Mouse (Mus musculus): ENCODE results near the gene Dlx6. TPM values are rescaled to one million over a fixed set of nuclear protein-coding genes. Genes with fewer than 3 reads are reported as not detected.

The Dlx6 gene
- total and polyA plus RNA-seq, 2 experiments, result not detected

DNA sequence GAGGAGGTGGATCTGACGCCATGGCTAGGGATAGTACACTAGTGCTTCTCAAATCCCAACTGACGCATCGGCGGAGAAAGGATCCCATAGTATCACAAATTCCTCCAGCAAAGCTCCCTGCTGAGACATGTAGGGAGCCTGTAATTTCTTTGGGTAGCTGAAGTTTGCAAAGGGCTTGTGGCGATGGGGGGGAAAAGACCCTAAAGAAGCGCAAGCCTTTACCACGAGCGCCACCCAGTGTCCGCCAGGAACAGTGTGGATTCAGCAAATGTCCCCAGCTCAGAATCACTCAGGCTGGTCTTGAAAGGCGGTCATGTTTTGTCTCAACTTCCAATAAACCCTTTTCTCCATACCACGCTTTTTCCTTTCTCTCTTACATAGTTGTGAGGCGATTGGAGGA is 21.8 kb downstream of the Dlx6 start:
- 16% methylated on average over 12 of the region's 12 CpGs for WGBS
- no peak for DNase-seq (ENCODE audit: extremely low read depth, low read depth, low spot score)
- Histone ChIP-seq H3K27me3 (ENCODE audit: control insufficient read depth, insufficient read depth, low read length) (peaks cover 18% of the 10 kb centered on the region), H3K79me2 (ENCODE audit: control insufficient read depth, insufficient read depth, low read length) (no peaks in the 10 kb centered on the region), H3K4me1 (ENCODE audit: control insufficient read depth, insufficient read depth, low read length) (peaks cover 2% of the 10 kb centered on the region; the same call in 1 of the 2 replicates), H3K27ac (replicated peaks; ENCODE audit: insufficient read depth, low read depth, low read length) (no peak overlapping the region), H3K4me3 (ENCODE audit: insufficient read depth, low read depth, low read length) (no peak overlapping the region), H3K9ac (ENCODE audit: low read depth, low read length) (no peak overlapping the region), H3K36me3 (ENCODE audit: control insufficient read depth, insufficient read depth, low read length) (no peaks in the 10 kb centered on the region)
- TF ChIP-seq CTCF (IDR thresholded peaks at IDR 0.05; ENCODE audit: low read depth, low read length) (peak; percentile 88), POLR2A (IDR thresholded peaks at IDR 0.05; ENCODE audit: extremely low read depth, insufficient read depth, low read length) (no peak)

GRCm38 (mm10) chr6:6886225-6886624 is 23.1 kb downstream of the Dlx6 start:
- Histone ChIP-seq H3K27me3 (ENCODE audit: control insufficient read depth, insufficient read depth, low read length) (peaks cover 7% of the 10 kb centered on the region), H3K4me3 (ENCODE audit: insufficient read depth, low read depth, low read length) (no peak overlapping the region), H3K79me2 (ENCODE audit: control insufficient read depth, insufficient read depth, low read length) (no peaks in the 10 kb centered on the region), H3K9ac (ENCODE audit: low read depth, low read length) (no peak overlapping the region), H3K36me3 (ENCODE audit: control insufficient read depth, insufficient read depth, low read length) (no peaks in the 10 kb centered on the region), H3K27ac (replicated peaks; ENCODE audit: insufficient read depth, low read depth, low read length) (no peak overlapping the region), H3K4me1 (ENCODE audit: control insufficient read depth, insufficient read depth, low read length) (no peaks in the 10 kb centered on the region)
- TF ChIP-seq CTCF (IDR thresholded peaks at IDR 0.05; ENCODE audit: low read depth, low read length) (no peak), POLR2A (IDR thresholded peaks at IDR 0.05; ENCODE audit: extremely low read depth, insufficient read depth, low read length) (no peak)
- WGBS, result 51% methylated on average over 3 of the region's 3 CpGs
- peak; percentile 40 for DNase-seq (ENCODE audit: extremely low read depth, low read depth, low spot score)

GRCm38 (mm10) chr6:6890047-6890446 is 26.9 kb downstream of the Dlx6 start:
- DNase-seq (ENCODE audit: extremely low read depth, low read depth, low spot score), result no peak
- no peak for TF ChIP-seq CTCF (IDR thresholded peaks at IDR 0.05; ENCODE audit: low read depth, low read length)
- no peak for TF ChIP-seq POLR2A (IDR thresholded peaks at IDR 0.05; ENCODE audit: extremely low read depth, insufficient read depth, low read length)
- WGBS, result 57% methylated on average over 6 of the region's 6 CpGs
- Histone ChIP-seq H3K9ac (ENCODE audit: low read depth, low read length) (no peak overlapping the region), H3K4me3 (ENCODE audit: insufficient read depth, low read depth, low read length) (no peak overlapping the region), H3K79me2 (ENCODE audit: control insufficient read depth, insufficient read depth, low read length) (no peaks in the 10 kb centered on the region), H3K4me1 (ENCODE audit: control insufficient read depth, insufficient read depth, low read length) (no peaks in the 10 kb centered on the region), H3K27ac (replicated peaks; ENCODE audit: insufficient read depth, low read depth, low read length) (no peak overlapping the region), H3K36me3 (ENCODE audit: control insufficient read depth, insufficient read depth, low read length) (no peaks in the 10 kb centered on the region), H3K27me3 (ENCODE audit: control insufficient read depth, insufficient read depth, low read length) (no peaks in the 10 kb centered on the region)

DNA sequence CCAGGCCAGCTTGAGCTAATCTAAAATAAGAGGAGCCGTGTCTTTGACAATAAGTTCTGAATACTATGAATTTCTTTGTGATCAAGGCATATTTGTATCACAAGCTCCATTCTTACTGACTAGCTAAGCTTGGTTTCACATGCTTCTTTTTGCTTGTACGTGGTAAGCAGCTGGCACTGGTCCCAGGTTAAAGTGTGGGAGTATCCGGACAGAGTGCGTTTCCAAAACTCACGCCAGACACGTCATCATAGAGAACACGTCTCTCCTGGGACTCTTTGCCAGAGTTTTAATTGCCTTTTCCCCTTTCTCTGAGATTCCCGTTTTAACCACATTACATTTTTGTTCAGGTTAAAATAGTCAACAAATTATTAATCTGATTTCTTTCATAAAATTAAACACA is 46.5 kb downstream of the Dlx6 start:
- TF ChIP-seq POLR2A (IDR thresholded peaks at IDR 0.05; ENCODE audit: extremely low read depth, insufficient read depth, low read length) (no peak), CTCF (IDR thresholded peaks at IDR 0.05; ENCODE audit: low read depth, low read length) (no peak)
- DNase-seq (ENCODE audit: extremely low read depth, low read depth, low spot score), result no peak
- H3K36me3 ChIP-seq (ENCODE audit: control insufficient read depth, insufficient read depth, low read length), result no peaks in the 10 kb centered on the region
- H3K9ac ChIP-seq (ENCODE audit: low read depth, low read length), result no peak overlapping the region
- H3K4me3 ChIP-seq (ENCODE audit: insufficient read depth, low read depth, low read length), result no peak overlapping the region
- no peaks in the 10 kb centered on the region for H3K27me3 ChIP-seq (ENCODE audit: control insufficient read depth, insufficient read depth, low read length)
- H3K4me1 ChIP-seq (ENCODE audit: control insufficient read depth, insufficient read depth, low read length), result no peaks in the 10 kb centered on the region
- 48% methylated on average over 8 of the region's 8 CpGs for WGBS
- H3K79me2 ChIP-seq (ENCODE audit: control insufficient read depth, insufficient read depth, low read length), result no peaks in the 10 kb centered on the region
- no peak overlapping the region for H3K27ac ChIP-seq (replicated peaks; ENCODE audit: insufficient read depth, low read depth, low read length)

DNA sequence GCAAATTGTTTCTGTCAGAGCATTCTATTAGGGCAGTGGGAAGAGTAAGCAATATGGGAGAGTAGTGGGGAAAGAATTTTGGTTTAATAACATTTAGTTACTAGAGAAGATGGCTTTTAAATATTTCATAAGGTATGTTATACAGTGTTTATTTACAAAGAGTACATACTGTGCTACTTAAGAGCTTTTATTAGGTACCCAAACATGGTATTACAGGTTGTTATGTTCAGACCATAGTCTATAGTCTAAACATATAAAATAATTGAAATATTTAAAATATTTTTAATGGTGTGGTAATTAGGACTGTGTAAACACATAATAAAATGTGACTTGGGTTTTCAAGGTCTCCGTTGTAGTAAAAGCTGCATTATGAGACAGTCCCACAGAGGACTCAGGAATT is 51.2 kb downstream of the Dlx6 start:
- WGBS, result 79% methylated on average over 1 of the region's 1 CpGs
- Histone ChIP-seq H3K4me3 (ENCODE audit: insufficient read depth, low read depth, low read length) (no peak overlapping the region), H3K4me1 (ENCODE audit: control insufficient read depth, insufficient read depth, low read length) (no peaks in the 10 kb centered on the region), H3K27ac (replicated peaks; ENCODE audit: insufficient read depth, low read depth, low read length) (no peak overlapping the region), H3K27me3 (ENCODE audit: control insufficient read depth, insufficient read depth, low read length) (no peaks in the 10 kb centered on the region), H3K36me3 (ENCODE audit: control insufficient read depth, insufficient read depth, low read length) (no peaks in the 10 kb centered on the region), H3K9ac (ENCODE audit: low read depth, low read length) (no peak overlapping the region), H3K79me2 (ENCODE audit: control insufficient read depth, insufficient read depth, low read length) (no peaks in the 10 kb centered on the region)
- TF ChIP-seq POLR2A (IDR thresholded peaks at IDR 0.05; ENCODE audit: extremely low read depth, insufficient read depth, low read length) (no peak), CTCF (IDR thresholded peaks at IDR 0.05; ENCODE audit: low read depth, low read length) (no peak)
- no peak for DNase-seq (ENCODE audit: extremely low read depth, low read depth, low spot score)

- Histone ChIP-seq H3K4me1 (ENCODE audit: control insufficient read depth, insufficient read depth, low read length) (no peaks in the 10 kb centered on the region), H3K36me3 (ENCODE audit: control insufficient read depth, insufficient read depth, low read length) (no peaks in the 10 kb centered on the region), H3K27ac (replicated peaks; ENCODE audit: insufficient read depth, low read depth, low read length) (no peak overlapping the region), H3K4me3 (ENCODE audit: insufficient read depth, low read depth, low read length) (no peak overlapping the region), H3K27me3 (ENCODE audit: control insufficient read depth, insufficient read depth, low read length) (no peaks in the 10 kb centered on the region), H3K9ac (ENCODE audit: low read depth, low read length) (no peak overlapping the region), H3K79me2 (ENCODE audit: control insufficient read depth, insufficient read depth, low read length) (no peaks in the 10 kb centered on the region)
- DNase-seq (ENCODE audit: extremely low read depth, low read depth, low spot score), result peak; percentile 44
- TF ChIP-seq CTCF (IDR thresholded peaks at IDR 0.05; ENCODE audit: low read depth, low read length), result peak; percentile 37; the same call in 1 of the 2 replicates
- TF ChIP-seq POLR2A (IDR thresholded peaks at IDR 0.05; ENCODE audit: extremely low read depth, insufficient read depth, low read length), result no peak
- 37% methylated on average over 5 of the region's 5 CpGs for WGBS
These were observed 51.9 kb downstream of the Dlx6 start for GRCm38 (mm10) chr6:6914849-6915525.

Measured in liver, adult 2 months (tissue).